Mouse (Mus musculus) limb, embryonic 13.5 days (tissue): ENCODE data around the gene Slc24a4. TPM values are rescaled to one million over a fixed set of nuclear protein-coding genes. Genes with fewer than 3 reads are reported as not detected.
"Not testable (repeated sequence)": the region's sequence is repeated elsewhere in the genome, so short reads cannot be mapped to it uniquely, and the experiment has no call there.

Experiments
- ATAC-seq: fragments of 200-750 bp; cut with Nextera tagmentation; 2 replicates; pipeline ENCODE4 v1.8.0; 2017; ENCODE audit warnings: low read depth, moderate number of reproducible peaks, moderate TSS enrichment; ENCODE audit not compliant: low FRiP score
- H3K27ac ChIP-seq: fragments of 300-500 bp; sonication (generic); 2 replicates; pipeline ENCODE4 v1.5.1; 2015; ENCODE audit warnings: inconsistent platforms, mild to moderate bottlenecking, moderate library complexity
- H3K27me3 ChIP-seq: fragments of 300-500 bp; sonication (generic); 2 replicates; pipeline ENCODE4 v1.6.1; 2015; ENCODE audit warnings: mild to moderate bottlenecking, inconsistent platforms
- H3K36me3 ChIP-seq: fragments of 300-500 bp; sonication (generic); 2 replicates; pipeline ENCODE4 v1.6.1; 2015; ENCODE audit warnings: inconsistent platforms, mild to moderate bottlenecking, moderate library complexity
- H3K4me1 ChIP-seq: fragments of 300-500 bp; sonication (generic); 2 replicates; pipeline ENCODE4 v1.6.1; 2015; ENCODE audit warnings: inconsistent platforms
- H3K4me2 ChIP-seq: fragments of 300-500 bp; sonication (generic); replicated peaks from 2 replicates; pipeline ENCODE4 v1.6.1; 2015; ENCODE audit warnings: inconsistent platforms, mild to moderate bottlenecking, moderate library complexity
- H3K4me3 ChIP-seq: fragments of 300-500 bp; sonication (generic); 2 replicates; pipeline ENCODE4 v1.5.1; 2015; ENCODE audit warnings: moderate library complexity, mild to moderate bottlenecking, inconsistent platforms
- H3K9ac ChIP-seq: fragments of 300-500 bp; sonication (generic); 2 replicates; pipeline ENCODE4 v1.6.1; 2015; ENCODE audit warnings: mild to moderate bottlenecking, inconsistent platforms
- H3K9me3 ChIP-seq: fragments of 300-500 bp; sonication (generic); 2 replicates; pipeline ENCODE4 v1.6.1; 2016; ENCODE audit warnings: inconsistent platforms
- WGBS: fragments of 180-500 bp; shearing (Covaris S2); methylation state at CpG from one replicate; pipeline ENCODE4 v1.1.7; 2015; 5-methylcytosine and 5-hydroxymethylcytosine counted together
- polyA plus RNA-seq: library from polyadenylated mRNA; unstranded; fragments of >200 nt; fragmentation: Nextera tagmentation; extraction: Ambion mirVana; gene quantifications from 2 replicates; pipeline ENCODE4 v1.2.1, GENCODE M21; 2015

Slc24a4 gene
- polyA plus RNA-seq, 1 experiment from 2014 or later, result 0.85 TPM

GRCm38 (mm10) chr12:102261933-102262396 lies 133.4 kb downstream of the Slc24a4 start:
- Histone ChIP-seq H3K9ac (no peak overlapping the region), H3K4me2 (no peak overlapping the region), H3K4me3 (no peak overlapping the region), H3K36me3 (no peaks in the 10 kb centered on the region), H3K9me3 (no peaks in the 10 kb centered on the region), H3K27ac (peak overlapping the region; percentile 65), H3K4me1 (peaks cover 40% of the 10 kb centered on the region), H3K27me3 (no peaks in the 10 kb centered on the region)
- ATAC-seq, result peak; percentile 81
- 9% methylated on average over 8 of the region's 8 CpGs for WGBS

- ATAC-seq, result no peak
- Histone ChIP-seq H3K4me3 (no peak overlapping the region), H3K9ac (no peak overlapping the region), H3K27ac (no peak overlapping the region), H3K36me3 (no peaks in the 10 kb centered on the region), H3K4me1 (peaks cover 40% of the 10 kb centered on the region), H3K27me3 (no peaks in the 10 kb centered on the region), H3K9me3 (no peaks in the 10 kb centered on the region), H3K4me2 (no peak overlapping the region)
- 91% methylated on average over 2 of the region's 2 CpGs for WGBS
Measured at GRCm38 (mm10) chr12:102262809-102263208, 134.3 kb downstream of the Slc24a4 start.

- Histone ChIP-seq H3K36me3 (no peaks in the 10 kb centered on the region), H3K4me3 (no peak overlapping the region), H3K9ac (no peak overlapping the region), H3K9me3 (no peaks in the 10 kb centered on the region), H3K27me3 (no peaks in the 10 kb centered on the region), H3K27ac (no peak overlapping the region; the same call in 1 of the 2 replicates), H3K4me2 (no peak overlapping the region), H3K4me1 (peaks cover 40% of the 10 kb centered on the region)
- no peak for ATAC-seq
Measured at GRCm38 (mm10) chr12:102263249-102263648, 134.7 kb downstream of the Slc24a4 start.

- Histone ChIP-seq H3K4me3 (no peak overlapping the region), H3K36me3 (no peaks in the 10 kb centered on the region), H3K27ac (no peak overlapping the region), H3K27me3 (no peaks in the 10 kb centered on the region), H3K9ac (no peak overlapping the region), H3K9me3 (no peaks in the 10 kb centered on the region), H3K4me2 (no peak overlapping the region), H3K4me1 (peaks cover 28% of the 10 kb centered on the region)
- ATAC-seq, result no peak
- WGBS, result 88% methylated on average over 8 of the region's 8 CpGs
Measured at GRCm38 (mm10) chr12:102266433-102266832, 137.9 kb downstream of the Slc24a4 start.

- Histone ChIP-seq H3K27me3 (no peaks in the 10 kb centered on the region), H3K9me3 (no peaks in the 10 kb centered on the region), H3K4me3 (no peak overlapping the region), H3K27ac (no peak overlapping the region), H3K4me2 (no peak overlapping the region), H3K36me3 (no peaks in the 10 kb centered on the region), H3K9ac (no peak overlapping the region), H3K4me1 (peaks cover 1% of the 10 kb centered on the region; the same call in 1 of the 2 replicates)
- ATAC-seq, result no peak
- 28% methylated on average over 2 of the region's 2 CpGs for WGBS
Measured at GRCm38 (mm10) chr12:102269144-102269543, 140.6 kb downstream of the Slc24a4 start.

- no peak overlapping the region for H3K9ac ChIP-seq
- H3K27ac ChIP-seq, result no peak overlapping the region
- ATAC-seq, result no peak
- H3K4me2 ChIP-seq, result no peak overlapping the region
- H3K36me3 ChIP-seq, result no peaks in the 10 kb centered on the region
- H3K9me3 ChIP-seq, result no peaks in the 10 kb centered on the region
- H3K4me1 ChIP-seq, result no peaks in the 10 kb centered on the region
- no peak overlapping the region for H3K4me3 ChIP-seq
- H3K27me3 ChIP-seq, result no peaks in the 10 kb centered on the region
- WGBS, result 67% methylated on average over 6 of the region's 6 CpGs
Measured at GRCm38 (mm10) chr12:102270776-102271405, 142.4 kb downstream of the Slc24a4 start.

GRCm38 (mm10) chr12:102271447-102271846 lies 142.9 kb downstream of the Slc24a4 start:
- Histone ChIP-seq H3K4me1 (no peaks in the 10 kb centered on the region), H3K4me2 (no peak overlapping the region), H3K36me3 (no peaks in the 10 kb centered on the region), H3K4me3 (no peak overlapping the region), H3K9me3 (no peaks in the 10 kb centered on the region), H3K9ac (no peak overlapping the region), H3K27me3 (no peaks in the 10 kb centered on the region), H3K27ac (no peak overlapping the region)
- no peak for ATAC-seq
- 82% methylated on average over 4 of the region's 4 CpGs for WGBS

- H3K36me3 ChIP-seq, result no peaks in the 10 kb centered on the region
Measured at GRCm38 (mm10) chr12:102275833-102276443, 147.4 kb downstream of the Slc24a4 start.

GRCm38 (mm10) chr12:102280290-102280689 lies 151.8 kb downstream of the Slc24a4 start:
- WGBS, result 53% methylated on average over 4 of the region's 4 CpGs
- peaks cover 16% of the 10 kb centered on the region for H3K4me1 ChIP-seq
- H3K27me3 ChIP-seq, result peaks cover 14% of the 10 kb centered on the region; the same call in 1 of the 2 replicates
- H3K9ac ChIP-seq, H3K36me3 ChIP-seq, H3K4me3 ChIP-seq, H3K9me3 ChIP-seq, H3K27ac ChIP-seq, H3K4me2 ChIP-seq, ATAC-seq: not testable (repeated sequence)

More at GRCm38 (mm10) chr12:102275833-102276443, 147.4 kb downstream of the Slc24a4 start:
- H3K9ac ChIP-seq, result no peak overlapping the region
- H3K9me3 ChIP-seq, result peaks cover 10% of the 10 kb centered on the region
- no peaks in the 10 kb centered on the region for H3K27me3 ChIP-seq
- H3K27ac ChIP-seq, result no peak overlapping the region
- H3K4me3 ChIP-seq, result no peak overlapping the region
- ATAC-seq, result no peak
- H3K4me2 ChIP-seq, result no peak overlapping the region
- WGBS, result 55% methylated on average over 7 of the region's 7 CpGs
- H3K4me1 ChIP-seq, result no peaks in the 10 kb centered on the region

GRCm38 (mm10) chr12:102280867-102281503 lies 152.5 kb downstream of the Slc24a4 start:
- Histone ChIP-seq H3K9me3 (peaks cover 10% of the 10 kb centered on the region), H3K27me3 (peaks cover 14% of the 10 kb centered on the region; the same call in 1 of the 2 replicates), H3K4me3 (no peak overlapping the region), H3K4me2 (no peak overlapping the region), H3K9ac (no peak overlapping the region), H3K36me3 (no peaks in the 10 kb centered on the region), H3K4me1 (peaks cover 20% of the 10 kb centered on the region), H3K27ac (no peak overlapping the region)
- no peak for ATAC-seq
- 47% methylated on average over 7 of the region's 7 CpGs for WGBS

GRCm38 (mm10) chr12:102282126-102282525 lies 153.6 kb downstream of the Slc24a4 start:
- WGBS, result 53% methylated on average over 2 of the region's 2 CpGs

More at GRCm38 (mm10) chr12:102282126-102282525, 153.6 kb downstream of the Slc24a4 start:
- ATAC-seq, result no peak
- Histone ChIP-seq H3K9ac (no peak overlapping the region), H3K4me2 (peak overlapping the region; percentile 94; the same call in 1 of the 2 replicates), H3K27ac (no peak overlapping the region), H3K9me3 (peaks cover 10% of the 10 kb centered on the region), H3K36me3 (no peaks in the 10 kb centered on the region), H3K27me3 (peaks cover 14% of the 10 kb centered on the region; the same call in 1 of the 2 replicates), H3K4me3 (no peak overlapping the region), H3K4me1 (peaks cover 29% of the 10 kb centered on the region)
